Mouse (Mus musculus) hindbrain, embryonic 10.5 days (tissue): ENCODE measurements around the gene Heatr4. TPM values are rescaled to one million over a fixed set of nuclear protein-coding genes. Genes with fewer than 3 reads are reported as not detected.
A peak's percentile ranks its signal among the peaks of the same experiment; 100 is the strongest.

Experiments used
- DNase-seq: peaks from one replicate; pipeline ENCODE4 v3.0.0-alpha.2; 2017; ENCODE audit warnings: low spot score
- H3K27ac ChIP-seq: fragments of 300-500 bp; sonication (generic); 2 replicates; pipeline ENCODE4 v1.5.1; 2016; ENCODE audit warnings: mild to moderate bottlenecking, moderate library complexity
- H3K27me3 ChIP-seq: fragments of 300-500 bp; sonication (generic); 2 replicates; pipeline ENCODE4 v1.6.1; 2016; ENCODE audit warnings: mild to moderate bottlenecking; ENCODE audit not compliant: poor library complexity, insufficient read depth, severe bottlenecking
- H3K36me3 ChIP-seq: fragments of 300-500 bp; sonication (generic); 2 replicates; pipeline ENCODE4 v1.6.1; 2016; ENCODE audit warnings: mild to moderate bottlenecking, moderate library complexity
- H3K4me1 ChIP-seq: fragments of 300-500 bp; sonication (generic); replicated peaks from 2 replicates; pipeline ENCODE4 v1.6.1; 2016; ENCODE audit warnings: mild to moderate bottlenecking
- H3K4me3 ChIP-seq: fragments of 300-500 bp; sonication (generic); 2 replicates; pipeline ENCODE4 v1.5.1; 2016; ENCODE audit warnings: mild to moderate bottlenecking, moderate library complexity
- H3K9me3 ChIP-seq: fragments of 300-500 bp; sonication (generic); 2 replicates; pipeline ENCODE4 v1.6.1; 2016; ENCODE audit warnings: mild to moderate bottlenecking, moderate library complexity
- WGBS: fragments of 180-500 bp; shearing (Covaris S2); methylation state at CpG from one replicate; pipeline ENCODE4 v1.1.7; 2016; 5-methylcytosine and 5-hydroxymethylcytosine counted together
- polyA plus RNA-seq: library from polyadenylated mRNA; unstranded; fragments of >200 nt; fragmentation: Nextera tagmentation; extraction: Ambion mirVana; gene quantifications from 2 replicates; pipeline ENCODE4 v1.2.1, GENCODE M21; 2016

Gene Heatr4
- polyA plus RNA-seq, 1 experiment from 2014 or later = not detected

DNA sequence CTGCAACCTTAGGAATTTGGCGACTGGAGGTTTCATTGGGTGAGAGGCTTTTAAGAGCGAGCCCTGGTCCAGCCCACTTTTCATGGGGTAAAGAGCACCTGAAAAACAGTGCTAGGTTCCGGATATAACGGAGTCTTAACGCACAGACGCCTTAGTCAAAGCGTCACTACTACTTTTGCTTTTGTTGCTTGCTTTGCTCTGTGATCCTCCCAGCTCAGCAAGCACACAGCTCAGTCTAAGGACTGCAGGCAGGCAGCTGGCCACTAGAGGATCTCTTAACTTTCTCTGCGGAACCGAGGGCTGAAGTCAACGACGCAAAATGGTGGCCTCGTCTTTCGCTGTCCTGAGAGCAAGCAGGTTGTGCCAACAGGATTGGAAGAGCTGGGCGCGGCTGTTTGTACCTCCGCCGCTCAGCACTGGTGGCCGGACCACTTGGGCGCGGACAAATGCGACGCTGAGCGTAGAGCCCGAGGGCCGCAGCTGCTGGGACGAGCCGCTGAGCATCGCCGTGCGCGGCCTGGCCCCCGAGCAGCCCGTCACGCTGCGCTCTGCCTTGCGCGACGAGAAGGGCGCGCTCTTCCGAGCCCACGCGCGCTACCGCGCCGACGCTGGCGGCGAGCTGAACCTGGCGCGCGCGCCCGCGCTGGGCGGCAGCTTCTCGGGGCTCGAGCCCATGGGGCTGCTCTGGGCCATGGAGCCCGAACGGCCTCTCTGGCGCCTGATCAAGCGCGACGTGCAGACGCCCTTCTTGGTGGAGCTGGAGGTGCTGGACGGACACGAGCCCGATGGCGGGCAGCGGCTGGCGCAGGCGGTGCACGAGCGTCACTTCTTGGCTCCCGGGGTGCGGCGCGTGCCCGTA lies 3.2 kb upstream of the Heatr4 start, which contains the start of gene Acot2:
Gene Acot2, plus strand, starts transcription at position 279 of the 859 bp plus-strand sequence.
- Histone ChIP-seq H3K27me3 (no peaks in the 10 kb centered on the region), H3K9me3 (0 out of 2 replicates have a peak, but pooled peaks cover 5% of the 10 kb centered on the region), H3K36me3 (peaks cover 9% of the 10 kb centered on the region), H3K27ac (peak within 1 kb of the TSS; percentile 93), H3K4me3 (peak within 1 kb of the TSS; percentile 64), H3K4me1 (peaks cover 23% of the 10 kb centered on the region)
- WGBS = 1% methylated on average over 80 of the region's 80 CpGs
- DNase-seq = peak; percentile 85

DNA sequence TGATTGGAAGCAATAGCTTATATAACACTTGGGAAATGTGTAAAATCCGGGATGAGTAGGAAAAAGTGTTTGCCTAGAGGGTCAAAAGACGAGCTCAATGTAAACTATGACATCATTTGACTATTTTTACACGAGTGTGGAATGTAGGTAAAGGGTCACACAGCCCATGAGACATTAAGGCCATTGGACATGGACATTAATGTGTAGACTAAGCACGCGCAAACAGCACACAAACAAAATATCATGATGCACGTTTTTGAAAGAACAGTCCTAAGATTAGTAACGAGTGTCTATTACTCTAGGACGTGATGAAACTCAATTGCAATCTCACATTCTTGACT lies 2.6 kb upstream of the Heatr4 start:
- Histone ChIP-seq H3K4me1 (peaks cover 26% of the 10 kb centered on the region), H3K27me3 (no peaks in the 10 kb centered on the region), H3K4me3 (peak overlapping the region; percentile 64), H3K27ac (peak overlapping the region; percentile 93), H3K36me3 (peaks cover 8% of the 10 kb centered on the region; the same call in 1 of the 2 replicates), H3K9me3 (0 out of 2 replicates have a peak, but pooled peaks cover 5% of the 10 kb centered on the region)
- WGBS = 44% methylated on average over 8 of the region's 8 CpGs
- DNase-seq = no peak

DNA sequence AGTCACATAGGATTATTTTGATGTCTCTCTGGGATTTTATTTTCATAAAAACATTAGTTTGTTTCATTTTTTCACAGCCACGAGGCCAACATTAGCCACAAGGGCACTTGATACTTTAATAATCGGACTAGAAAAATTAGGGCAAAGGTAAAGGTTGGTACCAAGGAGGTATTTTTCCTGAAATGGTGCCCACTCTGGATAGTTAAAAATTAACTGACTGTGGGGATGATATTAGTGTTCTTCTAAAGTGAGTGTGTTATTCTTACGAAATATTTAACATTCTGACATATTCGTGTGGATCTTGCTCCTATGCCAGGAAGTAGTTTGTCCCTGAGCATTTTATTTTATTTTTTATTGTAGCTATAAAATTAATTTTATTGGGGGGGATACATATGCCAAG lies 3.0 kb downstream of the Heatr4 start:
- H3K27me3 ChIP-seq = no peaks in the 10 kb centered on the region
- WGBS = 93% methylated on average over 4 of the region's 4 CpGs
- H3K36me3 ChIP-seq = no peaks in the 10 kb centered on the region
- DNase-seq = no peak
- H3K4me3 ChIP-seq = no peak overlapping the region
- no peaks in the 10 kb centered on the region for H3K9me3 ChIP-seq
- H3K27ac ChIP-seq = no peak overlapping the region
- peaks cover 7% of the 10 kb centered on the region; the same call in 1 of the 2 replicates for H3K4me1 ChIP-seq

DNA sequence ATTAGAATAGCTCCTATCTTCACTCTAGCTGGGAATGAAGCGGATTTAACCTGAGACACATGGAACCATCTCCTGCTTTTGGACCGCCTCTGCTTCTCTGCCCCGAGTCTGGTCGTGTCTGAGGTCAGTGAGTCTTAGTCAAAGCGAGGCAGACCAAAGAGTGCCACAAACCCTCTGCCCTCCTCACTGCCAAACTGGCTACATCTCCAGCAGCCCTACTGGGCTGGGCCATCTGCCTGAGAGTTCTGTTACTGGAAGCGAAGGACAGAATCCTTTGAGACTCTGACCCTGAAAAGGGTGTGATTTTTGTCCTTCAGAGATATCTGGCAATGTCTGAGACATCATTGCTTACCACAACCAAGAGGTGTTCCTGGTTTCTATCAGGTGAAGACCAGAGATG lies 5.8 kb downstream of the Heatr4 start:
- H3K4me1 ChIP-seq = peaks cover 6% of the 10 kb centered on the region; the same call in 1 of the 2 replicates
- H3K9me3 ChIP-seq = no peaks in the 10 kb centered on the region
- H3K4me3 ChIP-seq = no peak overlapping the region
- 90% methylated on average over 6 of the region's 6 CpGs for WGBS
- no peaks in the 10 kb centered on the region for H3K36me3 ChIP-seq
- no peak for DNase-seq
- H3K27ac ChIP-seq = no peak overlapping the region
- H3K27me3 ChIP-seq = no peaks in the 10 kb centered on the region

DNA sequence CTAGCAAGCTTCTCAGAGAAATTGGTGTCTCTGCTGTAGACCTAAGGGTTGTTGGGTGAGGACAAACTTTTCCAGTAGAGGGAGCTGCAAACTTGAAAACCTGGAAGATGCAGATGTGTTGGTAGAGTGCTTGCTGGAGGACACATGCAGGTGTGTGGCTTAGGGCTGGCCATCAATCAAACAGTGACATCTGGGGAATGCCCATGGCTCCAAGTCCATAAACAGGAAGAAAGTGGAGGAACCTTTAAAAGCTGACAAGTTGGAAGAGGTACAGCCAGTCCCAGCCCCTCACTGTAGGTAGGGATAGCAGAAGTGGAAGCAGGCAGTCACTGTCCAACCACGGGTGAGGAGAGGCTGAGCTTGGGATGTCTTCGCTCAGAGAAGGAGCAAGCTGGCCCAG lies 12.5 kb downstream of the Heatr4 start:
- Histone ChIP-seq H3K4me1 (no peaks in the 10 kb centered on the region), H3K4me3 (no peak overlapping the region), H3K27ac (no peak overlapping the region), H3K27me3 (no peaks in the 10 kb centered on the region), H3K36me3 (no peaks in the 10 kb centered on the region), H3K9me3 (no peaks in the 10 kb centered on the region)
- 68% methylated on average over 2 of the region's 2 CpGs for WGBS
- DNase-seq = peak; percentile 6

DNA sequence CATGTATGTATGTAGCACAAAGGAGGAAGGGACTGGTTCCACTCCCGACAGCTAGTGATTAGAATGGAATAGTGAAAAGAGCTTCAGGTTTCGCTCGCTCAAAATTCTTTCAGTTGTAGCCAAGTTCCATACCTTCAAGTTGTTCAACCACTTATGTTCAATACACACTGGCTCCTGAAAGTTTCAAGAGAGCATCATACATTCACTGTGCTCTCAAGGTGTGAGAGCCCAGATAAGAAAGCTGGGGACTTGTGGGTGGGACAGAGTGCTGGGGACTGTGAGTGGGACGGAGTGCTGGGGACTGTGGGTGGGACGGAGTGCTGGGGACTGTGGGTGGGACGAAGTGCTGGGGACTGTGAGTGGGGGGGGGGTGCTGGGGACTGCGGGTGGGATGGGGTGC lies 19.4 kb downstream of the Heatr4 start:
- Histone ChIP-seq H3K4me3 (no peak overlapping the region), H3K9me3 (no peaks in the 10 kb centered on the region), H3K36me3 (no peaks in the 10 kb centered on the region), H3K27me3 (no peaks in the 10 kb centered on the region), H3K27ac (no peak overlapping the region), H3K4me1 (no peaks in the 10 kb centered on the region)
- no peak for DNase-seq
- 87% methylated on average over 7 of the region's 7 CpGs for WGBS

DNA sequence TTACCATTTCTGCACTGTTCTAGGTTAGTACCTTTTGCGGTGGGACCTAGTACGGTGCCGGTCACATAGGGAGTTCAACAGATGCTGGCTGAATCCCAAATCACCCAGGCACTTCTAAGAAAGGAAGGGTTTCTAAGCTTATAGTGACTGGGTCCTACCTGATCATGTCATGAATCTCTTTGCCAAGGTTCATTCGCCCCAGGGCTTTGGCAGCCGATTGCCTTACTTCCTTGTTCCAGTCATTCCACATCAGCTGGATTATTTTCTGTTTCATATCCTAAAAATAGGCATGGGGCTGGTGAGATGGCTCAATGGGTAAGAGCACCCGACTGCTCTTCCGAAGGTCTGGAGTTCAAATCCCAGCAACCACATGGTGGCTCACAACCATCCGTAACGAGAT lies 26.4 kb downstream of the Heatr4 start:
- Histone ChIP-seq H3K27me3 (no peaks in the 10 kb centered on the region), H3K36me3 (peaks cover 36% of the 10 kb centered on the region), H3K4me1 (peaks cover 11% of the 10 kb centered on the region), H3K4me3 (no peak overlapping the region), H3K9me3 (no peaks in the 10 kb centered on the region), H3K27ac (no peak overlapping the region)
- WGBS = 94% methylated on average over 9 of the region's 9 CpGs
- DNase-seq = no peak

DNA sequence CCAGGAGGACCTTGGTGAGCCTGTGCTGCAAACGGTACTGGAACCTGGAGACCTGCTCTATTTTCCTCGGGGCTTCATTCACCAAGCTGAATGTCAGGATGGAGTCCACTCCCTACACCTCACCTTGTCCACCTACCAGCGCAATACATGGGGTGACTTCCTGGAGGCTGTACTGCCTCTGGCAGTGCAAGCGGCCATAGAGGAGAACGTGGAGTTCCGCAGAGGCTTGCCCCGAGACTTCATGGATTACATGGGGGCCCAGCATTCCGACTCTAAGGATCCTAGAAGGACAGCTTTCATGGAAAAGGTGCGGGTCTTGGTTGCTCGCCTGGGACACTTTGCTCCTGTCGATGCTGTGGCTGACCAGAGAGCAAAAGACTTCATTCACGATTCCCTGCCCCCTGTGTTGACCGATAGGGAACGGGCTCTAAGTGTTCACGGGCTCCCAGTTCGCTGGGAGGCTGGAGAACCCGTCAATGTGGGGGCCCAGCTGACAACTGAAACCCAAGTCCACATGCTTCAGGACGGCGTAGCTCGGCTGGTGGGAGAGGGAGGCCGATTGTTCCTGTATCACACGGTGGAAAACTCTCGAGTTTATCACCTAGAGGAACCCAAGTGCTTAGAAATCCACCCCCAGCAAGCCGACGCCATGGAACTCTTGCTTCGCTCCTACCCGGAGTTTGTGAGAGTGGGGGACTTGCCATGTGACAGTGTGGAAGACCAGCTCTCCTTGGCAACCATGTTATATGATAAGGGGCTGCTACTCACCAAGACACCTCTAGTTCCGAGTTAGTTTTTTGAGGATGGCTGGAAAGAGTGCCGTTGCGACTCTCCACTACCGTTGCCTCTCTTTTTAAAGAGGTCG lies 32.7 kb downstream of the Heatr4 start:
- Histone ChIP-seq H3K4me1 (peaks cover 46% of the 10 kb centered on the region), H3K27ac (peak overlapping the region; percentile 93), H3K27me3 (no peaks in the 10 kb centered on the region), H3K36me3 (peaks cover 46% of the 10 kb centered on the region), H3K4me3 (peak overlapping the region; percentile 78), H3K9me3 (no peaks in the 10 kb centered on the region)
- WGBS = 66% methylated on average over 32 of the region's 32 CpGs
- no peak for DNase-seq

DNA sequence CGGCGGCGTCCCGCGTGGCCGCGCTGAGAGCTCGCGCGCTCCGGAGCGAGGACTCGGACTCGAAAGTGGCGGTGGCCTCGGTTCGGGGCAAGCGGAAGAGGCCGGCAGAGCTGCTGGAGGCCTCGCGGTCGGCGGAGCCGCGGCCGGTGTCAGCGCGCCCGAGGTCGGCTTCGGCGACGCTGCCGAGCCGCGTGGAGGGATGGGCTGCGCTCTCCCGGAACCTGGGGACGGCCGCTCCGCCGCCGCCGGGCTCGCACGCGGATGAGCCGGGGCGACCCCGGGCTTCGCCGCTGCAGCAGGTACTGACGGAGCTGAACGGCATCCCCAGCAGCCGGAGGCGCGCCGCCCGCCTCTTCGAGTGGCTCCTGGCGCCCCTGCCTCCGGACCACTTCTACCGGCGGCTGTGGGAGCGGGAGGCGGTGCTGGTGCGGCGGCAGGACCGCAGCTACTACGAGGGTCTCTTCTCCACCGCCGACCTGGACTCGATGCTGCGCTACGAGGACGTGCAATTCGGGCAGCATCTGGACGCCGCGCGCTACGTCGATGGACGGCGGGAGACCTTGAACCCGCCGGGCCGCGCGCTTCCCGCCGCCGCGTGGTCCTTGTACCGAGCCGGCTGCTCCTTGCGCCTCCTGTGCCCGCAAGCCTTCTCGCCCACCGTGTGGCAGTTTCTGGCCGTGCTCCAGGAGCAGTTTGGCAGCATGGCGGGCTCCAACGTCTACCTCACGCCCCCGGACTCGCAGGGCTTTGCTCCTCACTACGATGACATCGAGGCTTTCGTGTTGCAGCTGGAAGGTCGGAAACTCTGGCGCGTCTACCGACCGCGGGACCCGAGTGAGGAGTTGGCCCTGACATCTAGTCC lies 33.6 kb downstream of the Heatr4 start:
- Histone ChIP-seq H3K36me3 (peaks cover 39% of the 10 kb centered on the region), H3K4me1 (peaks cover 46% of the 10 kb centered on the region), H3K27ac (peak overlapping the region; percentile 93), H3K4me3 (peak overlapping the region; percentile 78), H3K27me3 (no peaks in the 10 kb centered on the region), H3K9me3 (no peaks in the 10 kb centered on the region)
- DNase-seq = peak; percentile 62
- WGBS = under 1% methylated on average over 116 of the region's 116 CpGs

DNA sequence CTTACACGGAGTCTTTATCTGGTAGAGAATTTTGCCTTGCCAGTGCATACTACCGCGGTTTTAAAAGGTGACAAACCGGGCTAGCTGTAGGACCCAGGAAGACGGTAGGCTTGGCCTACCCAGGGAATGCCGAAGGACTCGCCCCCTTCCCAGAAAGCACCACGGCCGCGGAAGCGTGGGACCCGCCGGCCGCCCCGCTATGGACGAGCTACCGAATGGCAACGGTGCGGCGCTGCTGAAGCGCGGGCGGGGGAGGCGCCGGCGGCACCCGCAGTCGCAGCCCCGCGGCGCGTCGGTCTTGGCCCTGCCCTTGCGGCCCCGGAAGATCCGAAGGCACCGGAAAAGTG lies 34.2 kb downstream of the Heatr4 start, which contains the start of gene Riox1:
Gene Riox1, plus strand, starts transcription at position 116 of the 347 bp plus-strand sequence.
- under 1% methylated on average over 37 of the region's 37 CpGs for WGBS

DNA sequence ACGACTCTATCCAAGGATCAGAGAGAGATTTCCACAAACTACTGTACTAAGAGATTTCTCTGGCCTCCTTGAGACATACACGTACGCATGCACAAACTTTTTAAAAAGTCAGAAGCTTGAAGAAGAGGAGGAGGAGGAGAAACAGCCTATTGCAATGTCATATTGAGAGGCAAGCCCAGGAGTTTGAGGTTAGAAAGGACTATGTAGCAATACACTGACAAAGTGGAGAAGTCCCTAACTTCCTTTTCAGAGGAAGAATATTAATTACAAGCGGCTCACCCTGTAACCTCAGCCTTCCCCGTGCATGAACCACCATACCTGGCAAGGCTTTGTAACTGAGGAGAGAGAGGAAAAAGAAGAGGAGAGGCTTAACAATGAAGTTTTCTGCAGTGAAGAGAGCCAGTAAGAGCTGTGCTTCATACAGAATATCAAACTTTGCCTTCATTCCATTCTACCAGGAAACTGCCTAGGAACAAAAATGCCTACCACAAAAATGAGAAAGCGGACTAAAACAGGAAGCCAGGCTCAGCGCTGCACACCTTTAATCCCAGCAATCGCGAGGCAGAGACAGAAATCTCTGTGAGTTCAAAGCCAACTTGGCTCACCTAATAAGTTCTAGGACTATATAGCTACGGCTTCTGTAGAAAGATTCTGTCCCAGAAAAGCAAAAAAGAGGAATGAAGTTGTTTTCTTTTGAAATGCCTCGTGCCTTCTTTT lies 34.7 kb downstream of the Heatr4 start:
- Histone ChIP-seq H3K4me1 (peaks cover 46% of the 10 kb centered on the region), H3K27ac (peak overlapping the region; percentile 93), H3K4me3 (peak overlapping the region; percentile 78), H3K36me3 (peaks cover 28% of the 10 kb centered on the region), H3K27me3 (no peaks in the 10 kb centered on the region), H3K9me3 (no peaks in the 10 kb centered on the region)
- DNase-seq = peak; percentile 7
- WGBS = 32% methylated on average over 11 of the region's 11 CpGs

More for the DNA sequence above, 34.2 kb downstream of the Heatr4 start, which contains the start of gene Riox1:
- Histone ChIP-seq H3K4me3 (peak within 1 kb of the TSS; percentile 78), H3K36me3 (peaks cover 33% of the 10 kb centered on the region), H3K9me3 (no peaks in the 10 kb centered on the region), H3K27me3 (no peaks in the 10 kb centered on the region), H3K27ac (peak within 1 kb of the TSS; percentile 93), H3K4me1 (peaks cover 46% of the 10 kb centered on the region)
- peak; percentile 88 for DNase-seq

DNA sequence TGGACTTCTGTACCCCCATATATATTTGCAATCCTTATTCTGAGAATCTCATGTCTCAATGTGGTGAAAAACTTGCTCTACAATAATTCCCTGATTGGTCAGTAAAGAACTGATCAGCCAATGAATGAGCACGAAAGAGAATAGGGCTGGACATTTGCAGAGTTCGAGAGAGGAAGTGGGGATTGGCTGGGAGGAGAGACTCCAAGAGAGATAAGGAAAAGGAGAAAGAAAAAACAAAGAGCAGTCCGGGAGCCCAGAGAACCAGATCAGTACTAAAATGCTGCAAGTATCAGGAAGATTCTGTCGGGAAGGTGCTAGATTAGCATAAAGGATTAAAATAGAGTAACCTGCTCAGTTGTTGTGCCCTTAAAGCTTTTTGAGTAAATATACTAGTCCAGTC lies 35.6 kb downstream of the Heatr4 start:
- Histone ChIP-seq H3K27me3 (no peaks in the 10 kb centered on the region), H3K4me1 (peaks cover 43% of the 10 kb centered on the region), H3K27ac (no peak overlapping the region), H3K9me3 (no peaks in the 10 kb centered on the region), H3K36me3 (peaks cover 24% of the 10 kb centered on the region), H3K4me3 (no peak overlapping the region)
- 80% methylated on average over 4 of the region's 4 CpGs for WGBS
- no peak for DNase-seq
